Mouse (Mus musculus) heart, postnatal 0 days (tissue): ENCODE data around the gene Bub1.

ENCODE experiments used
- CTCF ChIP-seq: IDR thresholded peaks from 2 replicates; pipeline ENCODE4 v1.5.1; 2016; ENCODE audit warnings: antibody characterized with exemption, control low read depth, low read depth
- EP300 ChIP-seq: IDR thresholded peaks from 2 replicates; pipeline ENCODE4 v1.6.1; 2016; ENCODE audit warnings: antibody characterized with exemption, low read depth

GRCm38 (mm10) chr2:127831401-127832102 is at the start of gene Bub1:
- TF ChIP-seq CTCF (no peak), EP300 (no peak)
